In the genomic region with DNA sequence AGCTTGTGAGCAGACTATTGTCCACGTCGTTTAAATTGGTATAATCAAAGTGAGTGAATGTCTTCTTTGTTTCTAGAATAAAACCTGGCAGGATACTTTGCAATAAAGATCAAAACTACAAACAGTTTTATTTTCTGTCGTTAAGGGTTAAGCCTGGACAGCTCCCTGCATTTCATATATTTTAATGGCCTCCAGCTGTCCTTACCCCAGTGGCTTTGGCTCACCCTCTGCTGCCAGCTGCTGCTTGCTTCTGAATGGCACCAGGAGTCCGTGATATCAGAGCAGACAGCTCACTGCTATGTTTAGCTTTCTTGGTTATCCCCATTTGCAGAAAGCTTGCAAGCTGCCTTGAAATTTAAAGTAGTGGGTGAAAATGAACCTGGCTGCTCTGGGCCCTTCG, we compare ENCODE assay signal across 8 mouse cellular contexts. TPM values are rescaled to one million over a fixed set of nuclear protein-coding genes. Genes with fewer than 3 reads are reported as not detected.
DNase-seq lines count a peak whose midpoint lies in the region; ATAC-seq lines count a peak whose summit lies in the region.

No protein-coding gene starts in this region.

- peaks cover 29% of the 10 kb centered on the region for H3K4me1 ChIP-seq in heart, embryonic 13.5 days
- peaks cover 34% of the 10 kb centered on the region for H3K4me1 ChIP-seq in liver, embryonic 13.5 days (replicated peaks)
- peaks cover 16% of the 10 kb centered on the region for H3K4me1 ChIP-seq in stomach, embryonic 15.5 days

- 25% methylated on average over 5 of the region's 5 CpGs for WGBS in heart, embryonic 13.5 days
- WGBS in liver, embryonic 13.5 days (ENCODE audit: insufficient replicate concordance): 32% methylated on average over 5 of the region's 5 CpGs
- 26% methylated on average over 5 of the region's 5 CpGs for WGBS in stomach, embryonic 15.5 days

- peak overlapping the region; percentile 84 for H3K4me3 ChIP-seq in heart, embryonic 13.5 days
- peak overlapping the region; percentile 75 for H3K4me3 ChIP-seq in liver, embryonic 13.5 days (replicated peaks)
- H3K4me3 ChIP-seq in stomach, embryonic 15.5 days (replicated peaks): peak overlapping the region; percentile 69

- intact Hi-C loops in left cerebral cortex, postnatal 4 days (cut with DNase I): no loop called here
- intact Hi-C loops in left cerebral cortex, postnatal 10 days (cut with DNase I): no loop called here

- no peaks in the 10 kb centered on the region for H3K27me3 ChIP-seq in heart, embryonic 13.5 days (replicated peaks)
- no peaks in the 10 kb centered on the region for H3K27me3 ChIP-seq in liver, embryonic 13.5 days
- H3K27me3 ChIP-seq in stomach, embryonic 15.5 days (replicated peaks): no peaks in the 10 kb centered on the region

- DNase-seq in left cerebral cortex, postnatal 4 days: peak; percentile 53
- no peak for DNase-seq in left cerebral cortex, postnatal 10 days (ENCODE audit: extremely low spot score in 1 of 2, low spot score in 2 of 2)
- DNase-seq in c-Kit-positive CD71-positive TER-119-positive erythroid progenitor cells, embryonic 14.5 days (ENCODE audit: low spot score): peak; percentile 22
- no peak for DNase-seq in liver, embryonic 13.5 days
- DNase-seq in layer of hippocampus, adult 9-10 months (ENCODE audit: low spot score): no peak
- no peak for DNase-seq in embryo, embryonic 11 days

- no peaks in the 10 kb centered on the region for H3K9me3 ChIP-seq in heart, embryonic 13.5 days
- no peaks in the 10 kb centered on the region for H3K9me3 ChIP-seq in liver, embryonic 13.5 days (replicated peaks)
- no peaks in the 10 kb centered on the region for H3K9me3 ChIP-seq in stomach, embryonic 15.5 days

- H3K4me2 ChIP-seq in heart, embryonic 13.5 days: peak overlapping the region; percentile 94
- peak overlapping the region; percentile 83 for H3K4me2 ChIP-seq in liver, embryonic 13.5 days
- peak overlapping the region; percentile 81 for H3K4me2 ChIP-seq in stomach, embryonic 15.5 days

- H3K36me3 ChIP-seq in heart, embryonic 13.5 days: peaks cover 18% of the 10 kb centered on the region
- peaks cover 5% of the 10 kb centered on the region for H3K36me3 ChIP-seq in liver, embryonic 13.5 days
- peaks cover 13% of the 10 kb centered on the region; the same call in 1 of the 2 replicates for H3K36me3 ChIP-seq in stomach, embryonic 15.5 days

- peak overlapping the region; percentile 78 for H3K27ac ChIP-seq in heart, embryonic 13.5 days (replicated peaks)
- peak overlapping the region; percentile 48 for H3K27ac ChIP-seq in liver, embryonic 13.5 days
- H3K27ac ChIP-seq in stomach, embryonic 15.5 days: peak overlapping the region; percentile 55

- H3K9ac ChIP-seq in heart, embryonic 13.5 days: peak overlapping the region; percentile 91
- H3K9ac ChIP-seq in liver, embryonic 13.5 days: peak overlapping the region; percentile 78
- H3K9ac ChIP-seq in stomach, embryonic 15.5 days: peak overlapping the region; percentile 59; the same call in 1 of the 2 replicates

- ATAC-seq in heart, embryonic 13.5 days (ENCODE audit: extremely low read depth, insufficient number of reproducible peaks, low FRiP score, low TSS enrichment): no peak
- ATAC-seq in liver, embryonic 13.5 days (ENCODE audit: low read depth): no peak
- ATAC-seq in stomach, embryonic 15.5 days (ENCODE audit: insufficient read depth, low FRiP score, low read depth): no peak; the same call in 1 of the 2 replicates

RNA-seq across cellular contexts. Expression of gene Smim11, which starts 0.9 kb away (rescaled TPM):
- total RNA-seq in left cerebral cortex, postnatal 4 days (2021): 10 to 100 TPM; 13.4 to 16.3 TPM
- 10 to 100 TPM; 13.3 to 13.6 TPM for total RNA-seq in left cerebral cortex, postnatal 10 days (2021)
- 101 and 111 TPM in 2 replicates for polyA plus RNA-seq in heart, embryonic 13.5 days (2015; fragmentation: Nextera tagmentation; extraction: Ambion mirVana)
- polyA plus RNA-seq in liver, embryonic 13.5 days (2015; fragmentation: Nextera tagmentation; extraction: Ambion mirVana): 65.6 and 74.9 TPM in 2 replicates
- polyA plus RNA-seq in stomach, embryonic 15.5 days (2015; fragmentation: Nextera tagmentation; extraction: Ambion mirVana): 136 and 143 TPM in 2 replicates

RNA-seq across cellular contexts. Expression of gene Kcne2, which starts 9.8 kb away (rescaled TPM):
- not detected for total RNA-seq in left cerebral cortex, postnatal 4 days (2021)
- under 1 TPM; 0.21 to 0.34 TPM for total RNA-seq in left cerebral cortex, postnatal 10 days (2021)
- polyA plus RNA-seq in heart, embryonic 13.5 days (2015; fragmentation: Nextera tagmentation; extraction: Ambion mirVana): 1.2 and 1.3 TPM in 2 replicates
- polyA plus RNA-seq in liver, embryonic 13.5 days (2015; fragmentation: Nextera tagmentation; extraction: Ambion mirVana): 0.06 TPM in 1 of 2 replicates, not detected in the other
- 2.5 and 3.0 TPM in 2 replicates for polyA plus RNA-seq in stomach, embryonic 15.5 days (2015; fragmentation: Nextera tagmentation; extraction: Ambion mirVana)

RNA-seq across cellular contexts. Expression of gene Fam243, which starts 19.3 kb away (rescaled TPM):
- total RNA-seq in left cerebral cortex, postnatal 4 days (2021): not detected
- not detected for total RNA-seq in left cerebral cortex, postnatal 10 days (2021)
- polyA plus RNA-seq in heart, embryonic 13.5 days (2015; fragmentation: Nextera tagmentation; extraction: Ambion mirVana): not detected in 2 replicates
- polyA plus RNA-seq in liver, embryonic 13.5 days (2015; fragmentation: Nextera tagmentation; extraction: Ambion mirVana): not detected in 2 replicates
- not detected in 2 replicates for polyA plus RNA-seq in stomach, embryonic 15.5 days (2015; fragmentation: Nextera tagmentation; extraction: Ambion mirVana)

RNA-seq across cellular contexts. Expression of gene Kcne1, which starts 57.3 kb away (rescaled TPM):
- total RNA-seq in left cerebral cortex, postnatal 4 days (2021): not detected
- not detected for total RNA-seq in left cerebral cortex, postnatal 10 days (2021)
- polyA plus RNA-seq in heart, embryonic 13.5 days (2015; fragmentation: Nextera tagmentation; extraction: Ambion mirVana): 105 and 125 TPM in 2 replicates
- 0.13 and 0.17 TPM in 2 replicates for polyA plus RNA-seq in liver, embryonic 13.5 days (2015; fragmentation: Nextera tagmentation; extraction: Ambion mirVana)
- polyA plus RNA-seq in stomach, embryonic 15.5 days (2015; fragmentation: Nextera tagmentation; extraction: Ambion mirVana): 0.22 and 0.60 TPM in 2 replicates

Comparison
In these comparisons a context has a peak if more than half of its experiments do, and no peak if none do; other contexts are left out.
1. DNase-seq: peak in left cerebral cortex, postnatal 4 days (single experiment) and c-Kit-positive CD71-positive TER-119-positive erythroid progenitor cells, embryonic 14.5 days (single experiment); none in left cerebral cortex, postnatal 10 days (0 of 2), liver, embryonic 13.5 days (single experiment), layer of hippocampus, adult 9-10 months (single experiment) and embryo, embryonic 11 days (single experiment).
2. Peak in every context shown above with its lines, with median percentiles within 50 percentile points of each other: H3K27ac ChIP-seq, H3K4me2 ChIP-seq, H3K4me3 ChIP-seq and H3K9ac ChIP-seq.